Mouse (Mus musculus): Measurements from ENCODE around the gene Spns3.

Spns3 gene

GRCm38 (mm10) chr11:72519189-72519588 is 31.1 kb downstream of the Spns3 start:
- DNase-seq (ENCODE audit: low read depth, low spot score): no peak

GRCm38 (mm10) chr11:72518449-72518848 is 31.9 kb downstream of the Spns3 start:
- DNase-seq (ENCODE audit: low read depth, low spot score): no peak

- DNase-seq (ENCODE audit: low read depth, low spot score): no peak
These were observed 35.3 kb downstream of the Spns3 start for GRCm38 (mm10) chr11:72514967-72515366.

GRCm38 (mm10) chr11:72508651-72509050 is 41.7 kb downstream of the Spns3 start:
- no peak for DNase-seq (ENCODE audit: low read depth, low spot score)

- no peak for DNase-seq (ENCODE audit: low read depth, low spot score)
These were observed 42.7 kb downstream of the Spns3 start for GRCm38 (mm10) chr11:72507651-72508050.

- no peak for DNase-seq (ENCODE audit: low read depth, low spot score)
These were observed 46.1 kb downstream of the Spns3 start for GRCm38 (mm10) chr11:72504016-72504797.

- DNase-seq (ENCODE audit: low read depth, low spot score): no peak
These were observed 46.8 kb downstream of the Spns3 start for GRCm38 (mm10) chr11:72503501-72503921.

- DNase-seq (ENCODE audit: low read depth, low spot score): peak; percentile 29
These were observed 48.1 kb downstream of the Spns3 start for GRCm38 (mm10) chr11:72502236-72502635.

GRCm38 (mm10) chr11:72501426-72502002 is 48.8 kb downstream of the Spns3 start:
- peak; percentile 86 for DNase-seq (ENCODE audit: low read depth, low spot score)

- no peak for DNase-seq (ENCODE audit: low read depth, low spot score)
These were observed 50.2 kb downstream of the Spns3 start for GRCm38 (mm10) chr11:72500139-72500538.

- no peak for DNase-seq (ENCODE audit: low read depth, low spot score)
These were observed 52.9 kb downstream of the Spns3 start for GRCm38 (mm10) chr11:72497367-72497766.

GRCm38 (mm10) chr11:72496775-72497174 is 53.5 kb downstream of the Spns3 start:
- DNase-seq (ENCODE audit: low read depth, low spot score): no peak

- peak; percentile 56 for DNase-seq (ENCODE audit: low read depth, low spot score)
These were observed 54.2 kb downstream of the Spns3 start for GRCm38 (mm10) chr11:72496066-72496465.

GRCm38 (mm10) chr11:72494046-72494988 is 56.0 kb downstream of the Spns3 start:
- peak; percentile 46 for DNase-seq (ENCODE audit: low read depth, low spot score)

GRCm38 (mm10) chr11:72491130-72491960 is 59.0 kb downstream of the Spns3 start:
- peak; percentile 71 for DNase-seq (ENCODE audit: low read depth, low spot score)

- DNase-seq (ENCODE audit: low read depth, low spot score): no peak
These were observed 60.4 kb downstream of the Spns3 start, which contains the start of gene Spns2 for GRCm38 (mm10) chr11:72489881-72490301. Gene Spns2, minus strand, starts transcription at chr11:72489904.

GRCm38 (mm10) chr11:72489397-72489796 is 60.9 kb downstream of the Spns3 start:
- DNase-seq (ENCODE audit: low read depth, low spot score): no peak

- DNase-seq (ENCODE audit: low read depth, low spot score): no peak
These were observed 61.5 kb downstream of the Spns3 start for GRCm38 (mm10) chr11:72488753-72489271.

GRCm38 (mm10) chr11:72487739-72488138 is 62.6 kb downstream of the Spns3 start:
- DNase-seq (ENCODE audit: low read depth, low spot score): no peak

- DNase-seq (ENCODE audit: low read depth, low spot score): no peak
These were observed 63.1 kb downstream of the Spns3 start for GRCm38 (mm10) chr11:72487171-72487570.

- no peak for DNase-seq (ENCODE audit: low read depth, low spot score)
These were observed 64.3 kb downstream of the Spns3 start for GRCm38 (mm10) chr11:72485960-72486359.
